Comparison of ENCODE assay signal across 8 mouse cellular contexts in the genomic region with DNA sequence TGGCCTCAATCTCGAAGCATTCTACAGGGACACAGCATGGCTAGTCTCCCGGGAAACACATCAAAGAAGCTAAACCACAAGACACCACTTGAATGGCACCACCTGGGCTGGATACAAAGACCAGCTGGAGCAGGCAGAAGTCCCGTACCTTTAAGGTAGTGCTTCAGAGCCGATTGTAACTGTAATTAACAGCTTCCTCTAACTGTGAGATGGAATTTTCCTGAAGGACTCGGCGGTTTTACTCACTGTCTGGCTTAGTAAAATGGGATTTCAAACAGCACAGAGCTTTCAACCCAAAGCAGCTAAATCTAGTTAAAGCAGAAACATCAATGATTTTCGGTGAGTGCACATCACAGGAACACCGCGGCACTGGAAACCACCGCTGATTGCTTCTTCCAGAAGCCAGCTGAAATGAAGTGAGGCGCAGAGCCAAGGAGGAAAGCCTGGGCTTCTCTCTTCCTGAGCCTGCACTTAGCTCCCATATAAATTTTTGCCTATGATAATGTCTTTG.
A peak's percentile ranks its signal among the peaks of the same experiment; 100 is the strongest.
DNase-seq lines count a peak whose midpoint lies in the region; ATAC-seq lines count a peak whose summit lies in the region.

No protein-coding gene starts in this region.

- H3K9me3 ChIP-seq in hindbrain, embryonic 11.5 days (ENCODE audit: control insufficient read depth, low read length), result no peaks in the 10 kb centered on the region
- no peaks in the 10 kb centered on the region for H3K9me3 ChIP-seq in hindbrain, embryonic 10.5 days
- no peaks in the 10 kb centered on the region for H3K9me3 ChIP-seq in forebrain, embryonic 16.5 days (ENCODE audit: control insufficient read depth, low read length)
- no peaks in the 10 kb centered on the region for H3K9me3 ChIP-seq in midbrain, embryonic 14.5 days (ENCODE audit: control insufficient read depth, low read length)

- H3K27me3 ChIP-seq in hindbrain, embryonic 11.5 days (ENCODE audit: control insufficient read depth, insufficient read depth, low read length), result no peaks in the 10 kb centered on the region
- H3K27me3 ChIP-seq in hindbrain, embryonic 10.5 days (ENCODE audit: insufficient read depth, poor library complexity, severe bottlenecking), result no peaks in the 10 kb centered on the region
- H3K27me3 ChIP-seq in forebrain, embryonic 16.5 days (replicated peaks; ENCODE audit: control insufficient read depth, insufficient read depth, low read length), result no peaks in the 10 kb centered on the region
- H3K27me3 ChIP-seq in midbrain, embryonic 14.5 days (ENCODE audit: control insufficient read depth, insufficient read depth, low read length), result no peaks in the 10 kb centered on the region

- 29% methylated on average over 11 of the region's 11 CpGs for WGBS in hindbrain, embryonic 11.5 days
- WGBS in hindbrain, embryonic 10.5 days, result 28% methylated on average over 11 of the region's 11 CpGs
- WGBS in forebrain, embryonic 16.5 days, result 14% methylated on average over 11 of the region's 11 CpGs
- WGBS in midbrain, embryonic 14.5 days, result 17% methylated on average over 11 of the region's 11 CpGs

- no peak overlapping the region for H3K27ac ChIP-seq in hindbrain, embryonic 11.5 days (ENCODE audit: low read depth, low read length)
- no peak overlapping the region for H3K27ac ChIP-seq in hindbrain, embryonic 10.5 days
- H3K27ac ChIP-seq in forebrain, embryonic 16.5 days (ENCODE audit: low read length), result peak overlapping the region; percentile 46
- H3K27ac ChIP-seq in midbrain, embryonic 14.5 days (replicated peaks; ENCODE audit: low read depth, low read length), result peak overlapping the region; percentile 64

- no peak overlapping the region for H3K4me3 ChIP-seq in hindbrain, embryonic 11.5 days (ENCODE audit: low read depth, low read length)
- no peak overlapping the region for H3K4me3 ChIP-seq in hindbrain, embryonic 10.5 days
- H3K4me3 ChIP-seq in forebrain, embryonic 16.5 days (replicated peaks; ENCODE audit: low read length), result no peak overlapping the region
- H3K4me3 ChIP-seq in midbrain, embryonic 14.5 days (replicated peaks; ENCODE audit: low read depth, low read length), result 0 out of 2 replicates have a peak overlapping the region, but pooled peaks have one; percentile 8

- ATAC-seq in hindbrain, embryonic 11.5 days (ENCODE audit: low FRiP score), result no peak
- ATAC-seq in forebrain, embryonic 16.5 days, result peak; percentile 81
- peak; percentile 76; the same call in 1 of the 2 replicates for ATAC-seq in midbrain, embryonic 14.5 days (ENCODE audit: low FRiP score, low TSS enrichment)

- no peaks in the 10 kb centered on the region for H3K36me3 ChIP-seq in hindbrain, embryonic 11.5 days (ENCODE audit: control insufficient read depth, insufficient read depth, low read length)
- no peaks in the 10 kb centered on the region for H3K36me3 ChIP-seq in hindbrain, embryonic 10.5 days
- H3K36me3 ChIP-seq in forebrain, embryonic 16.5 days (ENCODE audit: control insufficient read depth, insufficient read depth), result no peaks in the 10 kb centered on the region
- no peaks in the 10 kb centered on the region for H3K36me3 ChIP-seq in midbrain, embryonic 14.5 days (ENCODE audit: control insufficient read depth, insufficient read depth, low read length)

- H3K9ac ChIP-seq in hindbrain, embryonic 11.5 days (ENCODE audit: low read depth, low read length), result no peak overlapping the region
- H3K9ac ChIP-seq in forebrain, embryonic 16.5 days (replicated peaks; ENCODE audit: low read depth, low read length), result no peak overlapping the region
- H3K9ac ChIP-seq in midbrain, embryonic 14.5 days (replicated peaks; ENCODE audit: low read length), result no peak overlapping the region

- intact Hi-C loops in gastrocnemius, postnatal 36 days (cut with DNase I), result loop anchor here (10.0 kb wide), 1 partner anchor 131 kb away; no protein-coding TSS in a partner anchor

- peak; percentile 7 for DNase-seq in hindbrain, embryonic 11.5 days (ENCODE audit: low spot score)
- no peak for DNase-seq in hindbrain, embryonic 10.5 days (ENCODE audit: low spot score)
- peak; percentile 70 for DNase-seq in cerebellum, adult 11 months
- peak; percentile 73 for DNase-seq in midbrain, embryonic 14.5 days
- no peak for DNase-seq in gastrocnemius, postnatal 36 days
- DNase-seq in ovary, postnatal 10 days (ENCODE audit: low spot score), result no peak
- no peak for DNase-seq in urinary bladder, postnatal 4 days (ENCODE audit: low spot score in 2 of 2)

- H3K4me1 ChIP-seq in hindbrain, embryonic 11.5 days (replicated peaks; ENCODE audit: control insufficient read depth, insufficient read depth, low read length), result no peaks in the 10 kb centered on the region
- H3K4me1 ChIP-seq in hindbrain, embryonic 10.5 days (replicated peaks), result no peaks in the 10 kb centered on the region; the same call in 1 of the 2 replicates
- peaks cover 17% of the 10 kb centered on the region for H3K4me1 ChIP-seq in forebrain, embryonic 16.5 days (replicated peaks; ENCODE audit: control insufficient read depth, insufficient read depth, low read length)
- H3K4me1 ChIP-seq in midbrain, embryonic 14.5 days (ENCODE audit: control insufficient read depth, insufficient read depth, low read length), result peaks cover 15% of the 10 kb centered on the region

- H3K4me2 ChIP-seq in hindbrain, embryonic 11.5 days (replicated peaks; ENCODE audit: low read depth, low read length), result 0 out of 2 replicates have a peak overlapping the region, but pooled peaks have one; percentile 6
- peak overlapping the region; percentile 46 for H3K4me2 ChIP-seq in forebrain, embryonic 16.5 days (ENCODE audit: low read length)
- peak overlapping the region; percentile 44 for H3K4me2 ChIP-seq in midbrain, embryonic 14.5 days (ENCODE audit: low read length)

Comparison
In these comparisons a context has a peak if more than half of its experiments do, and no peak if none do; other contexts are left out.
1. DNase-seq: peak in hindbrain, embryonic 11.5 days (single experiment), cerebellum, adult 11 months (single experiment) and midbrain, embryonic 14.5 days (single experiment); none in hindbrain, embryonic 10.5 days (single experiment), gastrocnemius, postnatal 36 days (0 of 2), ovary, postnatal 10 days (single experiment) and urinary bladder, postnatal 4 days (0 of 2).
2. H3K27ac ChIP-seq: peak in forebrain, embryonic 16.5 days (single experiment) and midbrain, embryonic 14.5 days (single experiment); none in hindbrain, embryonic 11.5 days (single experiment) and hindbrain, embryonic 10.5 days (single experiment).
3. Peak in every context shown above with its lines, with median percentiles within 50 percentile points of each other: H3K4me2 ChIP-seq.